ENCODE assay signal across 8 mouse cellular contexts in the genomic region with DNA sequence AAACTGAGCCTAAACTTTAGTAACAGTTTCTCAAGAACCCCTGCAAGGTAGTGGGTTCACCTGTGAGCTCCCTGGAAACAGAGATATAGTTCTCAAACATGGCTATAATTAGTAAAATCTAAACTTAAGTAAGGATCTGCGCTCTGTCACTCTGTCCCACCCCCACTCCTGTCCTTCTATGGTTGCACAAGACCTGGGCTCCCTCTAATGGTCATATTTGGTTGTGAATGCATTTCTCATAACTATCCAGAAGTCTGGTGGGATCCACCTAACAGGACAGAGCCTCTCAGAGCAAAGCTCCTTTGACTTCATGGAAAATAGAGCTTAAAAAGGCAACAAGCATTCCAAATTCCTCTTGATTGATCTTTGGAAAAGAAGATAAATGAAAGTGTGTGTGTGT. TPM values are rescaled to one million over a fixed set of nuclear protein-coding genes. Genes with fewer than 3 reads are reported as not detected.
DNase-seq lines count a peak whose midpoint lies in the region; ATAC-seq and TF ChIP-seq lines count a peak whose summit lies in the region.

No protein-coding gene starts in this region.

- WGBS in kidney, postnatal 0 days = 73% methylated on average over 1 of the region's 1 CpGs
- 33% methylated on average over 1 of the region's 1 CpGs for WGBS in heart, embryonic 14.5 days

- no peak overlapping the region for H3K27ac ChIP-seq in kidney, postnatal 0 days
- no peak overlapping the region for H3K27ac ChIP-seq in CH12.LX (ENCODE audit: insufficient read depth, low read depth)
- H3K27ac ChIP-seq in heart, embryonic 14.5 days (replicated peaks in 1 of 2; ENCODE audit: control insufficient read depth in 1 of 2, insufficient read depth in 1 of 2, low read depth in 2 of 2, low read length in 2 of 2) = no peak overlapping the region

- no peaks in the 10 kb centered on the region for H3K9me3 ChIP-seq in kidney, postnatal 0 days (replicated peaks; ENCODE audit: low read length)
- H3K9me3 ChIP-seq in CH12.LX (replicated peaks; ENCODE audit: low read length) = no peaks in the 10 kb centered on the region
- H3K9me3 ChIP-seq in heart, embryonic 14.5 days (ENCODE audit: control insufficient read depth, low read length) = no peaks in the 10 kb centered on the region

- H3K9ac ChIP-seq in kidney, postnatal 0 days (ENCODE audit: low read depth, low read length) = no peak overlapping the region
- H3K9ac ChIP-seq in CH12.LX (ENCODE audit: insufficient read depth, low read depth) = no peak overlapping the region
- no peak overlapping the region for H3K9ac ChIP-seq in heart, embryonic 14.5 days (ENCODE audit: low read length)

- no peaks in the 10 kb centered on the region for H3K79me2 ChIP-seq in CH12.LX (replicated peaks; ENCODE audit: control insufficient read depth, extremely low read depth, insufficient read depth, poor library complexity, severe bottlenecking)

- H3K4me1 ChIP-seq in kidney, postnatal 0 days (replicated peaks; ENCODE audit: insufficient read depth, low read length) = no peaks in the 10 kb centered on the region
- no peaks in the 10 kb centered on the region for H3K4me1 ChIP-seq in CH12.LX (ENCODE audit: control insufficient read depth in 1 of 2, insufficient read depth in 2 of 2)
- H3K4me1 ChIP-seq in heart, embryonic 14.5 days (ENCODE audit: control insufficient read depth in 2 of 2, insufficient read depth in 2 of 2, low read length in 2 of 2) = peaks cover 3% of the 10 kb centered on the region in 2 experiments; a peak in 2 of 4 replicates

- dilution Hi-C loops in CH12.LX (cut with MboI; ENCODE audit: extremely low pct_ligation_motif_present, extremely low pct_unique_long_range_greater_than_20kb, low sequenced_read_pairs) = no loop called here

- H3K4me2 ChIP-seq in kidney, postnatal 0 days (ENCODE audit: low read length) = no peak overlapping the region
- H3K4me2 ChIP-seq in CH12.LX (ENCODE audit: insufficient read depth, low read depth, poor library complexity, severe bottlenecking) = no peak overlapping the region
- H3K4me2 ChIP-seq in heart, embryonic 14.5 days (ENCODE audit: low read length) = peak overlapping the region; percentile 42

- peak; percentile 74 for DNase-seq in kidney, postnatal 0 days (ENCODE audit: low spot score)
- DNase-seq in kidney, postnatal 36 days = no peak
- peak; percentile 56 for DNase-seq in 416B (ENCODE audit: low read depth)
- peak; percentile 31 for DNase-seq in CH12.LX (ENCODE audit: extremely low read depth)
- DNase-seq in natural killer cell, adult 2 months (ENCODE audit: low spot score in 2 of 2) = no peak
- no peak for DNase-seq in urinary bladder, postnatal 14 days (ENCODE audit: low spot score)
- no peak for DNase-seq in gastrocnemius, postnatal 10 days

- no peaks in the 10 kb centered on the region for H3K36me3 ChIP-seq in kidney, postnatal 0 days (ENCODE audit: insufficient read depth, low read length)
- H3K36me3 ChIP-seq in CH12.LX (replicated peaks in 1 of 2; ENCODE audit: control insufficient read depth in 1 of 2, insufficient read depth in 1 of 2, low read length in 1 of 2) = no peaks in the 10 kb centered on the region
- H3K36me3 ChIP-seq in heart, embryonic 14.5 days (ENCODE audit: control insufficient read depth, insufficient read depth, low read length) = no peaks in the 10 kb centered on the region

- H3K27me3 ChIP-seq in kidney, postnatal 0 days (ENCODE audit: insufficient read depth, low read length) = no peaks in the 10 kb centered on the region
- no peaks in the 10 kb centered on the region for H3K27me3 ChIP-seq in CH12.LX (replicated peaks)
- no peaks in the 10 kb centered on the region for H3K27me3 ChIP-seq in heart, embryonic 14.5 days (ENCODE audit: control insufficient read depth, insufficient read depth, low read length)

- TF ChIP-seq CTCF in kidney, postnatal 0 days (IDR thresholded peaks at IDR 0.05; ENCODE audit: low read depth) = peak; percentile 72
- peak in 1 of 2 experiments; percentile 68; a peak in 2 of 4 replicates for TF ChIP-seq CTCF in CH12.LX (conservative IDR thresholded peaks at IDR 0.05 in 1 of 2, IDR thresholded peaks at IDR 0.05 in 1 of 2; ENCODE audit: low read depth in 2 of 2, low read length in 2 of 2)

- TF ChIP-seq POLR2A in CH12.LX (IDR thresholded peaks at IDR 0.05; ENCODE audit: low read depth, low read length) = no peak

- in situ Hi-C loops in CH12.LX (cut with MboI; ENCODE audit: low pct_ligation_motif_present, low pct_unique_long_range_greater_than_20kb, low sequenced_read_pairs) = no loop called here

- no peak overlapping the region for H3K4me3 ChIP-seq in kidney, postnatal 0 days (replicated peaks; ENCODE audit: low read depth, low read length)
- H3K4me3 ChIP-seq in CH12.LX (replicated peaks in 1 of 3; ENCODE audit: low read depth in 2 of 3, low read length in 2 of 3, poor library complexity in 1 of 3) = no peak overlapping the region
- H3K4me3 ChIP-seq in heart, embryonic 14.5 days (ENCODE audit: control insufficient read depth in 1 of 2, insufficient read depth in 1 of 2, low read depth in 1 of 2, low read length in 2 of 2) = no peak overlapping the region

- peak; percentile 69 for TF ChIP-seq RAD21 in CH12.LX (IDR thresholded peaks at IDR 0.05; ENCODE audit: low read depth, low read length)

- no peak for TF ChIP-seq EP300 in CH12.LX (IDR thresholded peaks at IDR 0.05; ENCODE audit: low read length)

- 0 out of 2 replicates have a peak, but pooled peaks have one; percentile 57 for ATAC-seq in kidney, postnatal 0 days (replicated peaks; ENCODE audit: low FRiP score, low read depth)
- ATAC-seq in heart, embryonic 14.5 days (ENCODE audit: insufficient number of reproducible peaks, insufficient read depth, low FRiP score, low read depth) = no peak; the same call in 1 of the 2 replicates

TF ChIP-seq in CH12.LX, 34 proteins besides CTCF, POLR2A, EP300 and RAD21:
- TF ChIP-seq MEF2A (IDR thresholded peaks at IDR 0.05; ENCODE audit: borderline replicate concordance, low read depth, low read length) (no peak), BHLHE40 (IDR thresholded peaks at IDR 0.05; ENCODE audit: low read depth, low read length) (no peak), SMC3 (IDR thresholded peaks at IDR 0.05; ENCODE audit: low read depth, low read length) (peak; percentile 19; the same call in 1 of the 2 replicates), UBTF (IDR thresholded peaks at IDR 0.05; ENCODE audit: low read depth, low read length) (no peak), ZNF384 (IDR thresholded peaks at IDR 0.05; ENCODE audit: low read depth, low read length) (no peak), MAX (IDR thresholded peaks at IDR 0.05; ENCODE audit: low read length) (no peak), SIN3A (IDR thresholded peaks at IDR 0.05; ENCODE audit: low read length) (no peak), IRF4 (IDR thresholded peaks at IDR 0.05; ENCODE audit: low read depth, low read length) (no peak)
TF ChIP-seq in CH12.LX: peak in this region for 1.

RNA-seq across cellular contexts. Expression of gene Hephl1, which starts 57.8 kb away (rescaled TPM):
- polyA plus RNA-seq in kidney, postnatal 0 days (2015; fragmentation: Nextera tagmentation; extraction: Ambion mirVana) = not detected in 2 replicates
- total RNA-seq in CH12.LX (2012; rRNA removed) (not detected in 2 replicates), CH12.LX (2014; rRNA removed) (not detected in 2 replicates)
- polyA plus RNA-seq in CH12.LX (2012; ENCODE audit: insufficient read length, low read depth) = not detected in 2 replicates
- not detected in 2 replicates for polyA plus RNA-seq in heart, embryonic 14.5 days (2014; fragmentation: Nextera tagmentation; extraction: Ambion mirVana)
- under 1 TPM; 0.49 to 0.61 TPM for total RNA-seq in gastrocnemius, postnatal 10 days (2021)

Comparison
In these comparisons a context has a peak if more than half of its experiments do, and no peak if none do; other contexts are left out.
1. DNase-seq: peak in kidney, postnatal 0 days (single experiment), 416B (single experiment) and CH12.LX (single experiment); none in kidney, postnatal 36 days (0 of 2), natural killer cell, adult 2 months (0 of 2), urinary bladder, postnatal 14 days (single experiment) and gastrocnemius, postnatal 10 days (single experiment).